11 mouse cellular contexts compared by ENCODE assay signal in the genomic region with DNA sequence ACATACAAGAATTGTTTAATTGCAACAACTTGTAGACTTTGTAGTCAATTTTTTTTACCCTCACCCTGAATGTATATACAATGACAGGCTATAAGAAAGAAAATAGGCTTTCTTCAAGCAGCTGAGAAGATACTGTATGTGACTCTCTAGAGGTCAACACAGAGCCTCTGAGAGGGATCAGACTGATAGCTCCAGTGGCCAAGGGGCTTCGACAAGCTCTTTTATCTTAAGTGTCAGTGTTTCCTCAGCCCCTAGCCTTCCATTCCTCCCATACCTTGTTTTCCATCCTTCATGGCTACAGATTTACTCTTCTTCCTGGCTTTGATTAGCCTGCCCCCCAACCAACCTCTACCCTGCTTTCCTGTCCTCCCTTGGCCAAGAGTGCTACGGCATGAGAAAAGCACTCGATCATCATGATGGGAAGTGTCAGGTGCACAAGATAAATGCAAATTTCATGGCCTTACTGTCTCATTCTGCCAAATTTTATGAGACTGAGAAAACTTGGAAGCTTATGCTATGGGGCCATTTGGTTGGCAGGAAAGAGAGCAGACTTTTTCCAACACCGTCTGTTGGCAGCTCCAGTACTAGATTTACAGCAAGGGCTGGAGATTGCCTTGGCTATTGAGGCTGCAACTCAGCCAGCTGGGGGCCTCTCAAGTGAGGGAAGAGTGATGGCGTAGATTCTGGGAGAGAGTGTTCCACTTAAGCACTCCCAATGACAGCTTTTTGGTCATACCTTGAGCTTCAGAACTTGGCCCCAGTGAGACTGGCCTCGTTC.
DNase-seq lines count a peak whose midpoint lies in the region; ATAC-seq and TF ChIP-seq lines count a peak whose summit lies in the region.
"Had no signal": no experiment of that assay in that cellular context is flagged by ENCODE, and none has a peak within 500 bp of the region (broad histone marks: within the 10 kb centered on the region; RNA-seq: fewer than 3 reads in every experiment).

No protein-coding gene starts in this region.

- WGBS in hindbrain, embryonic 16.5 days, result 74% methylated on average over 6 of the region's 6 CpGs
- whole genome bisulfite sequencing in hindbrain, embryonic 14.5 days, result 78% methylated on average over 6 of the region's 6 CpGs
- WGBS in stomach, embryonic 15.5 days, result 48% methylated on average over 6 of the region's 6 CpGs
- 56% methylated on average over 6 of the region's 6 CpGs for whole genome bisulfite sequencing in stomach, postnatal 0 days

- H3K4me2 ChIP-seq in hindbrain, embryonic 16.5 days (ENCODE audit: low read length), result no peak overlapping the region
- no peak overlapping the region for H3K4me2 ChIP-seq in hindbrain, embryonic 14.5 days (replicated peaks)
- no peak overlapping the region for H3K4me2 ChIP-seq in stomach, embryonic 15.5 days
- no peak overlapping the region for H3K4me2 ChIP-seq in stomach, postnatal 0 days (replicated peaks; ENCODE audit: low read depth)
- H3K4me2 ChIP-seq: embryonic facial prominence, embryonic 13.5 days had no signal

- no peak overlapping the region for H3K4me3 ChIP-seq in hindbrain, embryonic 16.5 days (ENCODE audit: low read length)
- no peak overlapping the region for H3K4me3 ChIP-seq in hindbrain, embryonic 14.5 days (replicated peaks; ENCODE audit: low read length)
- no peak overlapping the region for H3K4me3 ChIP-seq in stomach, embryonic 15.5 days (replicated peaks)
- H3K4me3 ChIP-seq in stomach, postnatal 0 days (ENCODE audit: low read depth, low read length), result no peak overlapping the region
- no peak overlapping the region for H3K4me3 ChIP-seq in gastrocnemius, adult 2 months
- H3K4me3 ChIP-seq: embryonic facial prominence, embryonic 13.5 days; limb, embryonic 10.5 days had no signal

- H3K9me3 ChIP-seq in hindbrain, embryonic 16.5 days (ENCODE audit: control insufficient read depth, low read length), result no peaks in the 10 kb centered on the region
- H3K9me3 ChIP-seq in hindbrain, embryonic 14.5 days (ENCODE audit: control insufficient read depth, low read length), result no peaks in the 10 kb centered on the region
- H3K9me3 ChIP-seq in stomach, embryonic 15.5 days, result no peaks in the 10 kb centered on the region
- H3K9me3 ChIP-seq in stomach, postnatal 0 days (ENCODE audit: control insufficient read depth, low read length), result no peaks in the 10 kb centered on the region
- H3K9me3 ChIP-seq: embryonic facial prominence, embryonic 13.5 days; limb, embryonic 10.5 days had no signal

- no peak for TF ChIP-seq EP300 in stomach, postnatal 0 days (optimal IDR thresholded peaks at IDR 0.05)

- no peak for DNase-seq in hindbrain, embryonic 14.5 days (ENCODE audit: low spot score)
- DNase-seq in stomach, postnatal 0 days (ENCODE audit: low spot score), result no peak
- DNase-seq in embryo, embryonic 9.5 days (ENCODE audit: extremely low spot score), result peak; percentile 25
- DNase-seq in telencephalon, adult 2 months (ENCODE audit: low read depth, low spot score), result peak; percentile 13
- DNase-seq in gastrocnemius, adult 2 months, result no peak

- peak; percentile 79 for ATAC-seq in hindbrain, embryonic 16.5 days
- ATAC-seq in hindbrain, embryonic 14.5 days (ENCODE audit: low FRiP score), result no peak
- ATAC-seq in stomach, embryonic 15.5 days (ENCODE audit: insufficient read depth, low FRiP score, low read depth), result peak; percentile 39; the same call in 1 of the 2 replicates
- no peak for ATAC-seq in stomach, postnatal 0 days (ENCODE audit: low FRiP score, low TSS enrichment)
- ATAC-seq in activated CD4-positive, CD25-positive, alpha-beta regulatory T cell, adult 4 months, result no peak

- no peak overlapping the region for H3K9ac ChIP-seq in hindbrain, embryonic 16.5 days (ENCODE audit: low read depth, low read length)
- no peak overlapping the region for H3K9ac ChIP-seq in hindbrain, embryonic 14.5 days
- no peak overlapping the region for H3K9ac ChIP-seq in stomach, embryonic 15.5 days
- H3K9ac ChIP-seq in stomach, postnatal 0 days (ENCODE audit: low read length), result no peak overlapping the region
- H3K9ac ChIP-seq: embryonic facial prominence, embryonic 13.5 days had no signal

- intact Hi-C loops in gastrocnemius, adult 2 months (cut with DNase I), result no loop called here

- no peak overlapping the region for H3K27ac ChIP-seq in hindbrain, embryonic 16.5 days (ENCODE audit: low read depth, low read length)
- no peak overlapping the region for H3K27ac ChIP-seq in hindbrain, embryonic 14.5 days
- H3K27ac ChIP-seq in stomach, embryonic 15.5 days, result no peak overlapping the region
- H3K27ac ChIP-seq in stomach, postnatal 0 days (replicated peaks), result no peak overlapping the region
- H3K27ac ChIP-seq in gastrocnemius, adult 2 months, result no peak overlapping the region
- H3K27ac ChIP-seq: embryonic facial prominence, embryonic 13.5 days; limb, embryonic 10.5 days had no signal

- no peaks in the 10 kb centered on the region for H3K27me3 ChIP-seq in hindbrain, embryonic 16.5 days (replicated peaks; ENCODE audit: control insufficient read depth, insufficient read depth, low read length)
- H3K27me3 ChIP-seq in hindbrain, embryonic 14.5 days (ENCODE audit: control insufficient read depth, insufficient read depth, low read length), result no peaks in the 10 kb centered on the region
- no peaks in the 10 kb centered on the region for H3K27me3 ChIP-seq in stomach, embryonic 15.5 days (replicated peaks)
- H3K27me3 ChIP-seq in stomach, postnatal 0 days (ENCODE audit: control insufficient read depth, insufficient read depth, low read length), result no peaks in the 10 kb centered on the region
- H3K27me3 ChIP-seq: CH12.LX; embryonic facial prominence, embryonic 13.5 days had no signal

- TF ChIP-seq CTCF in stomach, postnatal 0 days (IDR thresholded peaks at IDR 0.05; ENCODE audit: low read depth), result no peak
- no peak for TF ChIP-seq CTCF in gastrocnemius, adult 2 months (IDR thresholded peaks at IDR 0.05)

- no peaks in the 10 kb centered on the region for H3K36me3 ChIP-seq in hindbrain, embryonic 16.5 days (ENCODE audit: control insufficient read depth, insufficient read depth, low read length)
- H3K36me3 ChIP-seq in hindbrain, embryonic 14.5 days (replicated peaks; ENCODE audit: control insufficient read depth, insufficient read depth), result no peaks in the 10 kb centered on the region
- no peaks in the 10 kb centered on the region for H3K36me3 ChIP-seq in stomach, embryonic 15.5 days
- H3K36me3 ChIP-seq in stomach, postnatal 0 days (ENCODE audit: control insufficient read depth, insufficient read depth, low read length), result no peaks in the 10 kb centered on the region
- H3K36me3 ChIP-seq: embryonic facial prominence, embryonic 13.5 days; limb, embryonic 10.5 days had no signal

- no peaks in the 10 kb centered on the region for H3K4me1 ChIP-seq in hindbrain, embryonic 16.5 days (ENCODE audit: control insufficient read depth, insufficient read depth, low read depth, low read length)
- H3K4me1 ChIP-seq in hindbrain, embryonic 14.5 days (replicated peaks; ENCODE audit: control insufficient read depth, insufficient read depth, low read length), result no peaks in the 10 kb centered on the region
- H3K4me1 ChIP-seq in stomach, embryonic 15.5 days, result no peaks in the 10 kb centered on the region
- no peaks in the 10 kb centered on the region for H3K4me1 ChIP-seq in stomach, postnatal 0 days (replicated peaks; ENCODE audit: control insufficient read depth, insufficient read depth)
- H3K4me1 ChIP-seq: embryonic facial prominence, embryonic 13.5 days; limb, embryonic 10.5 days had no signal

Comparison
In these comparisons a context has a peak if more than half of its experiments do, and no peak if none do; other contexts are left out.
1. ATAC-seq: peak in hindbrain, embryonic 16.5 days (single experiment) and stomach, embryonic 15.5 days (single experiment); none in hindbrain, embryonic 14.5 days (single experiment), stomach, postnatal 0 days (single experiment) and activated CD4-positive, CD25-positive, alpha-beta regulatory T cell, adult 4 months (single experiment).
2. DNase-seq: peak in embryo, embryonic 9.5 days (single experiment) and telencephalon, adult 2 months (single experiment); none in hindbrain, embryonic 14.5 days (single experiment), stomach, postnatal 0 days (single experiment) and gastrocnemius, adult 2 months (single experiment).